9 mouse cellular contexts compared by ENCODE assay signal in genomic region chr1:69591889-69592288, GRCm38 (mm10).
A peak's percentile ranks its signal among the peaks of the same experiment; 100 is the strongest.
DNase-seq lines count a peak whose midpoint lies in the region; ATAC-seq and TF ChIP-seq lines count a peak whose summit lies in the region.
"Had no signal": no experiment of that assay in that cellular context is flagged by ENCODE, and none has a peak within 500 bp of the region (broad histone marks: within the 10 kb centered on the region; RNA-seq: fewer than 3 reads in every experiment).

No protein-coding gene starts in this region.

- intact Hi-C loops in heart, postnatal 10 days (cut with DNase I), result no loop called here

- no peak overlapping the region for H3K4me3 ChIP-seq in heart, embryonic 15.5 days
- H3K4me3 ChIP-seq in midbrain, postnatal 0 days (ENCODE audit: low read depth, low read length), result no peak overlapping the region
- no peak overlapping the region for H3K4me3 ChIP-seq in midbrain, embryonic 16.5 days (ENCODE audit: low read depth, low read length)
- H3K4me3 ChIP-seq in embryonic facial prominence, embryonic 14.5 days (ENCODE audit: low read depth, low read length), result peak overlapping the region; percentile 8; the same call in 1 of the 2 replicates
- H3K4me3 ChIP-seq in neural tube, embryonic 13.5 days, result no peak overlapping the region

- no peaks in the 10 kb centered on the region for H3K9me3 ChIP-seq in heart, embryonic 15.5 days (replicated peaks)
- H3K9me3 ChIP-seq in midbrain, postnatal 0 days (ENCODE audit: low read length), result no peaks in the 10 kb centered on the region
- no peaks in the 10 kb centered on the region for H3K9me3 ChIP-seq in midbrain, embryonic 16.5 days (replicated peaks; ENCODE audit: control insufficient read depth, low read length, poor library complexity, severe bottlenecking)
- H3K9me3 ChIP-seq in embryonic facial prominence, embryonic 14.5 days (ENCODE audit: control insufficient read depth, low read length), result no peaks in the 10 kb centered on the region
- no peaks in the 10 kb centered on the region for H3K9me3 ChIP-seq in neural tube, embryonic 13.5 days

- H3K27me3 ChIP-seq in heart, embryonic 15.5 days, result no peaks in the 10 kb centered on the region
- no peaks in the 10 kb centered on the region for H3K27me3 ChIP-seq in midbrain, postnatal 0 days (ENCODE audit: insufficient read depth, low read length)
- H3K27me3 ChIP-seq in midbrain, embryonic 16.5 days (ENCODE audit: control insufficient read depth, insufficient read depth, low read depth, low read length), result no peaks in the 10 kb centered on the region
- no peaks in the 10 kb centered on the region for H3K27me3 ChIP-seq in embryonic facial prominence, embryonic 14.5 days (replicated peaks; ENCODE audit: control insufficient read depth, insufficient read depth, low read length)
- no peaks in the 10 kb centered on the region for H3K27me3 ChIP-seq in neural tube, embryonic 13.5 days

- H3K9ac ChIP-seq in heart, embryonic 15.5 days, result no peak overlapping the region
- H3K9ac ChIP-seq in midbrain, postnatal 0 days (replicated peaks; ENCODE audit: low read length, poor library complexity, severe bottlenecking), result 0 out of 2 replicates have a peak overlapping the region, but pooled peaks have one; percentile 3
- no peak overlapping the region for H3K9ac ChIP-seq in midbrain, embryonic 16.5 days (ENCODE audit: low read depth, low read length)
- 0 out of 2 replicates have a peak overlapping the region, but pooled peaks have one; percentile 15 for H3K9ac ChIP-seq in embryonic facial prominence, embryonic 14.5 days (ENCODE audit: low read depth, low read length)
- 0 out of 2 replicates have a peak overlapping the region, but pooled peaks have one; percentile 6 for H3K9ac ChIP-seq in neural tube, embryonic 13.5 days

- DNase-seq in heart, postnatal 10 days, result no peak
- DNase-seq in midbrain, postnatal 0 days (ENCODE audit: low spot score), result no peak
- DNase-seq in embryonic facial prominence, embryonic 14.5 days (ENCODE audit: low spot score), result peak; percentile 12
- no peak for DNase-seq in adrenal gland, adult 8-10 months
- DNase-seq in urinary bladder, postnatal 14 days (ENCODE audit: low spot score), result no peak
- DNase-seq: thymus, adult 2 months had no signal

- H3K4me2 ChIP-seq in heart, embryonic 15.5 days, result peak overlapping the region; percentile 17; the same call in 1 of the 2 replicates
- H3K4me2 ChIP-seq in midbrain, postnatal 0 days (ENCODE audit: low read depth, low read length, poor library complexity, severe bottlenecking), result no peak overlapping the region
- no peak overlapping the region for H3K4me2 ChIP-seq in midbrain, embryonic 16.5 days (ENCODE audit: low read length)
- H3K4me2 ChIP-seq in embryonic facial prominence, embryonic 14.5 days (ENCODE audit: low read depth, low read length), result peak overlapping the region; percentile 49
- H3K4me2 ChIP-seq in neural tube, embryonic 13.5 days, result peak overlapping the region; percentile 33

- no peaks in the 10 kb centered on the region for H3K36me3 ChIP-seq in heart, embryonic 15.5 days
- no peaks in the 10 kb centered on the region for H3K36me3 ChIP-seq in midbrain, postnatal 0 days (ENCODE audit: insufficient read depth, low read length)
- no peaks in the 10 kb centered on the region for H3K36me3 ChIP-seq in midbrain, embryonic 16.5 days (ENCODE audit: control insufficient read depth, insufficient read depth, low read length)
- no peaks in the 10 kb centered on the region for H3K36me3 ChIP-seq in embryonic facial prominence, embryonic 14.5 days (ENCODE audit: control insufficient read depth, insufficient read depth, low read length)
- no peaks in the 10 kb centered on the region for H3K36me3 ChIP-seq in neural tube, embryonic 13.5 days

- WGBS in heart, embryonic 15.5 days, result 45% methylated on average over 6 of the region's 6 CpGs
- 62% methylated on average over 6 of the region's 6 CpGs for WGBS in midbrain, postnatal 0 days
- 57% methylated on average over 6 of the region's 6 CpGs for WGBS in midbrain, embryonic 16.5 days
- 24% methylated on average over 6 of the region's 6 CpGs for WGBS in embryonic facial prominence, embryonic 14.5 days
- 31% methylated on average over 6 of the region's 6 CpGs for WGBS in neural tube, embryonic 13.5 days

- H3K27ac ChIP-seq in heart, embryonic 15.5 days, result no peak overlapping the region
- no peak overlapping the region for H3K27ac ChIP-seq in midbrain, postnatal 0 days (ENCODE audit: low read depth, low read length)
- H3K27ac ChIP-seq in midbrain, embryonic 16.5 days (ENCODE audit: low read length), result no peak overlapping the region
- no peak overlapping the region for H3K27ac ChIP-seq in embryonic facial prominence, embryonic 14.5 days (replicated peaks; ENCODE audit: low read depth, low read length)
- H3K27ac ChIP-seq in neural tube, embryonic 13.5 days (replicated peaks), result no peak overlapping the region

- peaks cover 10% of the 10 kb centered on the region; the same call in 1 of the 2 replicates for H3K4me1 ChIP-seq in heart, embryonic 15.5 days (replicated peaks)
- 0 out of 2 replicates have a peak, but pooled peaks cover 2% of the 10 kb centered on the region for H3K4me1 ChIP-seq in midbrain, postnatal 0 days (ENCODE audit: insufficient read depth, low read length)
- peaks cover 8% of the 10 kb centered on the region; the same call in 1 of the 2 replicates for H3K4me1 ChIP-seq in midbrain, embryonic 16.5 days (ENCODE audit: control insufficient read depth, insufficient read depth, low read length)
- peaks cover 11% of the 10 kb centered on the region; the same call in 1 of the 2 replicates for H3K4me1 ChIP-seq in embryonic facial prominence, embryonic 14.5 days (ENCODE audit: control insufficient read depth, insufficient read depth, low read length)
- peaks cover 12% of the 10 kb centered on the region for H3K4me1 ChIP-seq in neural tube, embryonic 13.5 days (replicated peaks)

- no peak for TF ChIP-seq CTCF in midbrain, postnatal 0 days (IDR thresholded peaks at IDR 0.05)

- ATAC-seq in heart, embryonic 15.5 days (replicated peaks; ENCODE audit: insufficient number of reproducible peaks, insufficient read depth, low FRiP score, low read depth), result no peak
- no peak for ATAC-seq in midbrain, postnatal 0 days (ENCODE audit: low FRiP score)
- no peak for ATAC-seq in midbrain, embryonic 16.5 days
- no peak for ATAC-seq in embryonic facial prominence, embryonic 14.5 days (ENCODE audit: low read depth)
- no peak for ATAC-seq in neural tube, embryonic 13.5 days (ENCODE audit: low read depth)

Comparison
In these comparisons a context has a peak if more than half of its experiments do, and no peak if none do; other contexts are left out.
1. H3K9ac ChIP-seq: peak in midbrain, postnatal 0 days (single experiment), embryonic facial prominence, embryonic 14.5 days (single experiment) and neural tube, embryonic 13.5 days (single experiment); none in heart, embryonic 15.5 days (single experiment) and midbrain, embryonic 16.5 days (single experiment).
2. H3K4me2 ChIP-seq: peak in heart, embryonic 15.5 days (single experiment), embryonic facial prominence, embryonic 14.5 days (single experiment) and neural tube, embryonic 13.5 days (single experiment); none in midbrain, postnatal 0 days (single experiment) and midbrain, embryonic 16.5 days (single experiment).